Mouse (Mus musculus) midbrain, embryonic 10.5 days (tissue): ENCODE results near the gene Arhgap24. TPM values are rescaled to one million over a fixed set of nuclear protein-coding genes. Genes with fewer than 3 reads are reported as not detected.
"Not testable (repeated sequence)": the region's sequence is repeated elsewhere in the genome, so short reads cannot be mapped to it uniquely, and the experiment has no call there.

ENCODE experiments used
- DNase-seq: peaks from one replicate; pipeline ENCODE4 v3.0.0-alpha.2; 2017; ENCODE audit warnings: low spot score
- H3K27ac ChIP-seq: fragments of 300-500 bp; sonication (generic); replicated peaks from 2 replicates; pipeline ENCODE4 v1.5.1; 2016; ENCODE audit warnings: mild to moderate bottlenecking
- H3K27me3 ChIP-seq: fragments of 300-500 bp; sonication (generic); 2 replicates; pipeline ENCODE4 v1.6.1; 2016; ENCODE audit warnings: low read depth, mild to moderate bottlenecking; ENCODE audit not compliant: poor library complexity, severe bottlenecking
- H3K36me3 ChIP-seq: fragments of 300-500 bp; sonication (generic); 2 replicates; pipeline ENCODE4 v1.6.1; 2016; ENCODE audit warnings: mild to moderate bottlenecking, moderate library complexity
- H3K4me1 ChIP-seq: fragments of 300-500 bp; sonication (generic); 2 replicates; pipeline ENCODE4 v1.6.1; 2016
- H3K4me3 ChIP-seq: fragments of 300-500 bp; sonication (generic); 2 replicates; pipeline ENCODE4 v1.5.1; 2016; ENCODE audit warnings: mild to moderate bottlenecking, moderate library complexity
- H3K9me3 ChIP-seq: fragments of 300-500 bp; sonication (generic); replicated peaks from 2 replicates; pipeline ENCODE4 v1.6.1; 2016; ENCODE audit warnings: mild to moderate bottlenecking
- WGBS: fragments of 180-500 bp; shearing (Covaris S2); methylation state at CpG from one replicate; pipeline ENCODE4 v1.1.7; 2016; 5-methylcytosine and 5-hydroxymethylcytosine counted together
- polyA plus RNA-seq: library from polyadenylated mRNA; unstranded; fragments of >200 nt; fragmentation: Nextera tagmentation; extraction: Ambion mirVana; gene quantifications from 2 replicates; pipeline ENCODE4 v1.2.1, GENCODE M21; 2016

Gene Arhgap24
- polyA plus RNA-seq, 1 experiment from 2014 or later: 3.5 TPM

- 93% methylated on average over 11 of the region's 11 CpGs for WGBS
- no peak overlapping the region for H3K4me3 ChIP-seq
- no peaks in the 10 kb centered on the region for H3K9me3 ChIP-seq
- peaks cover 10% of the 10 kb centered on the region for H3K4me1 ChIP-seq
- DNase-seq: no peak
- no peaks in the 10 kb centered on the region for H3K36me3 ChIP-seq
- H3K27ac ChIP-seq: no peak overlapping the region
- no peaks in the 10 kb centered on the region for H3K27me3 ChIP-seq
Observed at GRCm38 (mm10) chr5:102859749-102860148, 378.6 kb downstream of the Arhgap24 start.

- 56% methylated on average over 5 of the region's 5 CpGs for WGBS
- Histone ChIP-seq H3K4me1 (peaks cover 4% of the 10 kb centered on the region; the same call in 1 of the 2 replicates), H3K36me3 (no peaks in the 10 kb centered on the region), H3K27ac (no peak overlapping the region), H3K4me3 (no peak overlapping the region), H3K27me3 (no peaks in the 10 kb centered on the region), H3K9me3 (no peaks in the 10 kb centered on the region)
- no peak for DNase-seq
Observed at GRCm38 (mm10) chr5:102868196-102868595, 387.0 kb downstream of the Arhgap24 start.

- H3K36me3 ChIP-seq, H3K4me3 ChIP-seq, H3K9me3 ChIP-seq, H3K27me3 ChIP-seq, H3K27ac ChIP-seq, H3K4me1 ChIP-seq, DNase-seq: not testable (repeated sequence)
- WGBS: 92% methylated on average over 9 of the region's 9 CpGs
Observed at GRCm38 (mm10) chr5:102872996-102873395, 391.8 kb downstream of the Arhgap24 start.

GRCm38 (mm10) chr5:102874605-102875298 lies 393.6 kb downstream of the Arhgap24 start:
- Histone ChIP-seq H3K27ac (no peak overlapping the region), H3K27me3 (no peaks in the 10 kb centered on the region), H3K4me1 (no peaks in the 10 kb centered on the region), H3K4me3 (no peak overlapping the region), H3K9me3 (no peaks in the 10 kb centered on the region), H3K36me3 (no peaks in the 10 kb centered on the region)
- DNase-seq: peak; percentile 42
- 48% methylated on average over 11 of the region's 11 CpGs for WGBS

- Histone ChIP-seq H3K4me1 (no peaks in the 10 kb centered on the region), H3K36me3 (no peaks in the 10 kb centered on the region), H3K4me3 (no peak overlapping the region), H3K27me3 (no peaks in the 10 kb centered on the region), H3K9me3 (no peaks in the 10 kb centered on the region), H3K27ac (no peak overlapping the region)
- DNase-seq: no peak
- WGBS: 66% methylated on average over 16 of the region's 16 CpGs
Observed at GRCm38 (mm10) chr5:102875628-102876027, 394.4 kb downstream of the Arhgap24 start.

- H3K27ac ChIP-seq: 0 out of 2 replicates have a peak overlapping the region, but pooled peaks have one; percentile 23
- H3K4me3 ChIP-seq: no peak overlapping the region
- H3K4me1 ChIP-seq: peaks cover 21% of the 10 kb centered on the region
- no peaks in the 10 kb centered on the region for H3K27me3 ChIP-seq
- no peak for DNase-seq
- H3K9me3 ChIP-seq: no peaks in the 10 kb centered on the region
- H3K36me3 ChIP-seq: peaks cover 6% of the 10 kb centered on the region; the same call in 1 of the 2 replicates
- WGBS: 83% methylated on average over 14 of the region's 14 CpGs
Observed at GRCm38 (mm10) chr5:102888482-102889162, 407.4 kb downstream of the Arhgap24 start.

- no peak overlapping the region for H3K27ac ChIP-seq
- H3K4me1 ChIP-seq: peaks cover 21% of the 10 kb centered on the region
- no peak for DNase-seq
- no peaks in the 10 kb centered on the region for H3K27me3 ChIP-seq
- no peaks in the 10 kb centered on the region for H3K9me3 ChIP-seq
- WGBS: 92% methylated on average over 2 of the region's 2 CpGs
- H3K36me3 ChIP-seq: peaks cover 6% of the 10 kb centered on the region; the same call in 1 of the 2 replicates
- no peak overlapping the region for H3K4me3 ChIP-seq
Observed at GRCm38 (mm10) chr5:102889163-102889488, 407.9 kb downstream of the Arhgap24 start.

- H3K4me3 ChIP-seq: no peak overlapping the region
- H3K4me1 ChIP-seq: peaks cover 24% of the 10 kb centered on the region
- 98% methylated on average over 11 of the region's 11 CpGs for WGBS
- no peaks in the 10 kb centered on the region for H3K27me3 ChIP-seq
- no peak for DNase-seq
- peaks cover 6% of the 10 kb centered on the region; the same call in 1 of the 2 replicates for H3K36me3 ChIP-seq
- H3K9me3 ChIP-seq: no peaks in the 10 kb centered on the region
- H3K27ac ChIP-seq: no peak overlapping the region
Observed at GRCm38 (mm10) chr5:102892226-102892625, 411.0 kb downstream of the Arhgap24 start.

- peaks cover 10% of the 10 kb centered on the region for H3K4me1 ChIP-seq
- 90% methylated on average over 4 of the region's 4 CpGs for WGBS
- no peaks in the 10 kb centered on the region for H3K9me3 ChIP-seq
Observed at GRCm38 (mm10) chr5:102898301-102898700, 417.1 kb downstream of the Arhgap24 start.

GRCm38 (mm10) chr5:102899680-102900215 lies 418.6 kb downstream of the Arhgap24 start:
- Histone ChIP-seq H3K4me1 (peaks cover 10% of the 10 kb centered on the region), H3K4me3 (no peak overlapping the region), H3K27me3 (no peaks in the 10 kb centered on the region), H3K9me3 (no peaks in the 10 kb centered on the region), H3K36me3 (no peaks in the 10 kb centered on the region), H3K27ac (no peak overlapping the region)
- no peak for DNase-seq
- 73% methylated on average over 6 of the region's 6 CpGs for WGBS

More at GRCm38 (mm10) chr5:102898301-102898700, 417.1 kb downstream of the Arhgap24 start:
- Histone ChIP-seq H3K27me3 (no peaks in the 10 kb centered on the region), H3K36me3 (no peaks in the 10 kb centered on the region), H3K4me3 (no peak overlapping the region), H3K27ac (no peak overlapping the region)
- DNase-seq: no peak

- Histone ChIP-seq H3K27ac (no peak overlapping the region), H3K4me3 (no peak overlapping the region), H3K36me3 (no peaks in the 10 kb centered on the region), H3K9me3 (no peaks in the 10 kb centered on the region), H3K4me1 (peaks cover 17% of the 10 kb centered on the region), H3K27me3 (no peaks in the 10 kb centered on the region)
- 88% methylated on average over 5 of the region's 5 CpGs for WGBS
- DNase-seq: no peak
Observed at GRCm38 (mm10) chr5:102901176-102901575, 420.0 kb downstream of the Arhgap24 start.

- H3K27ac ChIP-seq: no peak overlapping the region
- H3K36me3 ChIP-seq: no peaks in the 10 kb centered on the region
- DNase-seq: no peak
- no peaks in the 10 kb centered on the region for H3K27me3 ChIP-seq
- no peak overlapping the region for H3K4me3 ChIP-seq
- H3K4me1 ChIP-seq: peaks cover 23% of the 10 kb centered on the region
- no peaks in the 10 kb centered on the region for H3K9me3 ChIP-seq
- WGBS: 86% methylated on average over 9 of the region's 9 CpGs
Observed at GRCm38 (mm10) chr5:102903487-102903886, 422.3 kb downstream of the Arhgap24 start.

- no peak overlapping the region for H3K27ac ChIP-seq
- H3K4me3 ChIP-seq: no peak overlapping the region
- 92% methylated on average over 12 of the region's 12 CpGs for WGBS
- no peak for DNase-seq
- H3K27me3 ChIP-seq: no peaks in the 10 kb centered on the region
- no peaks in the 10 kb centered on the region for H3K36me3 ChIP-seq
- H3K9me3 ChIP-seq: no peaks in the 10 kb centered on the region
- H3K4me1 ChIP-seq: peaks cover 23% of the 10 kb centered on the region
Observed at GRCm38 (mm10) chr5:102904066-102904465, 422.9 kb downstream of the Arhgap24 start.
